Mouse (Mus musculus) frontal cortex, postnatal 10 days (tissue): ENCODE results near the gene Slc38a2.

Experiments used
- DNase-seq, 2 experiments: peaks; one replicate each; pipeline ENCODE4 v3.0.0; 2022; ENCODE audit warnings: low spot score in 2 of 2, mixed read lengths in 1 of 2

Slc38a2 gene

GRCm38 (mm10) chr15:96699521-96700511, at the start of gene Slc38a2:
Gene Slc38a2, minus strand, starts transcription at chr15:96699730.
- DNase-seq, result peak; percentile 78 to 84

- no peak for DNase-seq
Measured at GRCm38 (mm10) chr15:96749101-96749500, 49.6 kb upstream of the Slc38a2 start.

GRCm38 (mm10) chr15:96747551-96747950, 48.0 kb upstream of the Slc38a2 start:
- DNase-seq, result no peak

GRCm38 (mm10) chr15:96746986-96747385, 47.5 kb upstream of the Slc38a2 start:
- no peak for DNase-seq

GRCm38 (mm10) chr15:96745299-96745698, 45.8 kb upstream of the Slc38a2 start:
- DNase-seq, result no peak

GRCm38 (mm10) chr15:96744882-96745296, 45.4 kb upstream of the Slc38a2 start:
- no peak for DNase-seq

- DNase-seq, result no peak
Measured at GRCm38 (mm10) chr15:96744153-96744881, 44.8 kb upstream of the Slc38a2 start.

GRCm38 (mm10) chr15:96743257-96743656, 43.7 kb upstream of the Slc38a2 start:
- DNase-seq, result no peak

GRCm38 (mm10) chr15:96742591-96743241, 43.2 kb upstream of the Slc38a2 start:
- no peak for DNase-seq

GRCm38 (mm10) chr15:96740865-96741561, 41.5 kb upstream of the Slc38a2 start:
- DNase-seq, result no peak

GRCm38 (mm10) chr15:96740091-96740490, 40.6 kb upstream of the Slc38a2 start:
- DNase-seq, result no peak

GRCm38 (mm10) chr15:96736663-96737385, 37.3 kb upstream of the Slc38a2 start:
- DNase-seq, result no peak

- no peak for DNase-seq
Measured at GRCm38 (mm10) chr15:96735562-96736160, 36.1 kb upstream of the Slc38a2 start.

- DNase-seq, result no peak
Measured at GRCm38 (mm10) chr15:96734423-96734822, 34.9 kb upstream of the Slc38a2 start.

GRCm38 (mm10) chr15:96730416-96730815, 30.9 kb upstream of the Slc38a2 start:
- DNase-seq, result no peak

GRCm38 (mm10) chr15:96729785-96730184, 30.3 kb upstream of the Slc38a2 start:
- no peak for DNase-seq

GRCm38 (mm10) chr15:96728993-96729392, 29.5 kb upstream of the Slc38a2 start:
- no peak for DNase-seq

- DNase-seq, result no peak
Measured at GRCm38 (mm10) chr15:96728346-96728745, 28.8 kb upstream of the Slc38a2 start.

- no peak for DNase-seq
Measured at GRCm38 (mm10) chr15:96724506-96724905, 25.0 kb upstream of the Slc38a2 start.

- no peak for DNase-seq
Measured at GRCm38 (mm10) chr15:96722228-96722627, 22.7 kb upstream of the Slc38a2 start.
